Mouse (Mus musculus): ENCODE data around the gene Tsen15. TPM values are rescaled to one million over a fixed set of nuclear protein-coding genes. Genes with fewer than 3 reads are reported as not detected.
"Not testable (repeated sequence)": the region's sequence is repeated elsewhere in the genome, so short reads cannot be mapped to it uniquely, and the experiment has no call there.

The Tsen15 gene
- total RNA-seq, 2 experiments from 2014 or later: 35.3 to 39.3 TPM

DNA sequence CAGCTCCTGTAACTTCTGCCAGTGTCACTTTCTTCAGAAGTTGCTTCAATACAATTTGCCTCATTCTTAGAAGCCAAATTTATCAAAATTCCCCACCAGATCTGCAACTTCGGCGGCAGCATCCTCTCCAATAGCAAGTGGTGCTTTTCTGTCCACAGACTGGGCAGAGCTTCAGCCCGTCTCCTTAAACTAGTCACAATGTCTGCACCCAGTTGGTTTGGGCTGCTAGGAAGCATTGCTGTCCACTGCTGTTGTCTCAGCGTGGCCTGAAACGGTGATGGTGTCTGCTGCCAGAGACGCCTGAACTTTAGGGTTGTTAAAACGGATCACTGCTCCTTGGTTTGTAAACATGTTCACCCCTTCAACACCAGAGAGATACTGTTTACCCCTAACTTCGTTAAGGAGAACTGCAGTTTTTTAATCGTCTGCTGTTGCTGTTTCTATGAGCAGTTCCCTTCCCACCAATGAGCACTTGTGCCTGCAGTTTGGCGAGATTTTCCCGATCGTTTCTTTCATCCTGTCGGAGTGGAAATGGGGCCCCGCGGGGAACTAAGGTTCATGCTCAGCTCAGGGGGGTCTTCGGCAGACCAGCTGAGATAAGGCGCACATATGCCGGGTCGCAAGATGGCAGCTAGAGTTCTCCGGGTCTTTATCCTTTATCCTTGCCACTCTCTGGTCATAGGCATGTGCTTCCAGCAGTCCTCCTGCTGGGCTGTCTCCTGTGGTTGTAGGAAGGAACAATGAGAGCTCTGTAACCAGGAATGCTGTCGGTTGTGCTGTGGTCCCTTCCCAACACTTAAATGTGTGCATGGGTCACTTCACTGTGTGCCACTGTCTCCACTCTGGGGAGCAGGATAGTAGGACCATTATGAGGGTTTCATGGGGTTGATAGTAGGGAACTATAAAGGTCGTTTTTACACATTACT lies 20.8 kb upstream of the Tsen15 start:
- Histone ChIP-seq H3K4me3 (no peak overlapping the region; the same call in 1 of the 2 replicates), H3K27ac (no peak overlapping the region)
- DNase-seq (ENCODE audit: low spot score in 2 of 2): no peak
- TF ChIP-seq CTCF (conservative IDR thresholded peaks at IDR 0.05): no peak; the same call in none of the 2 replicates

DNA sequence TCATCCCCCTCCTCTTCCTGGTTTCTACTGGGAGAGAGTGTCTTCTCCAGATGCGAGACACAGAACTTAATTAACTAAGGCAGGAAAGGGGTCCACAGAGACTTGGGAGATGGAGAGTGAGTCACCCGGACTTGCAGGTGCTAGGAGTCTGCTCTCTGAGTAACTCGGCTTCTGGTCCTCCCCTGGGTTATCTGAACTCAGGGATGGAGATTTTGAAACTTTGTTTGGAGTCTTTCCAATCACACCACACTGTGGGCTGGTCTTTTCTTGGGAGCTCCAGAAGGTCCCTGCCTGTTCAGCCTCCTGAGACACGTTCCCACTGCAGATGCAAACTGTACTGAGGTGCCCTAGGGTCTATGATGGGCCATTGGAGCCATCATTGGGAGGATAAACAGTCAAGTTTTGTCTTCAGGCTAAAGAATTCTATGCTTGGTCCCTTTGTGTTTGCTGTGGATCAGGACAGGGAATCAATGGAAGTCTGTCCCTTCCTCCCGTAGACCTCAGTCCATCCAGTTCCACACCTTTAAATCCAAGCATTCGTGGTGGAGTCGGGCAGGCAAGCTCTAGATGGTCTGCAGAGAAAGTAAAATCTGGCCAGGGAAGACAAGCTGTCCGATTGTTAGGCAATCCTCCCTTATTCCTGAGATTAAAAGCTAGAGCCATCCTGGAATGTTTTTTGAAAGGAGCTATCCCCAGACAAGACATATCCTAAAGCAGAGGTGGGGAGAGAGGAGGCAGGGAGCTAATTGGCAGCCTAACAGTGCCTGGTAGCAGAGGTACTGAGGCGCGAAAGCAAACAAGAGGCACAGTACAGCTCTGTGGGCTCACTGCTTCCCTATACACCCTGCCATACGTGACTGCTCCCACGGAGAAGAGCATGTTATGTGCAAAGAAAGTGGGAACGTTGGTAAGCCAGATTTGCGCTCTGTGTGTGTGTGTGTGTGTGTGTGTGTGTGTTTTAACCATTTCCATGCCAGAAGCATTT lies 14.4 kb upstream of the Tsen15 start:
- Histone ChIP-seq H3K27ac (peak overlapping the region; percentile 73), H3K4me3 (peak overlapping the region; percentile 80)
- peak in 1 of 2 experiments; percentile 7 for DNase-seq (ENCODE audit: low spot score in 2 of 2)
- TF ChIP-seq CTCF (conservative IDR thresholded peaks at IDR 0.05): no peak

DNA sequence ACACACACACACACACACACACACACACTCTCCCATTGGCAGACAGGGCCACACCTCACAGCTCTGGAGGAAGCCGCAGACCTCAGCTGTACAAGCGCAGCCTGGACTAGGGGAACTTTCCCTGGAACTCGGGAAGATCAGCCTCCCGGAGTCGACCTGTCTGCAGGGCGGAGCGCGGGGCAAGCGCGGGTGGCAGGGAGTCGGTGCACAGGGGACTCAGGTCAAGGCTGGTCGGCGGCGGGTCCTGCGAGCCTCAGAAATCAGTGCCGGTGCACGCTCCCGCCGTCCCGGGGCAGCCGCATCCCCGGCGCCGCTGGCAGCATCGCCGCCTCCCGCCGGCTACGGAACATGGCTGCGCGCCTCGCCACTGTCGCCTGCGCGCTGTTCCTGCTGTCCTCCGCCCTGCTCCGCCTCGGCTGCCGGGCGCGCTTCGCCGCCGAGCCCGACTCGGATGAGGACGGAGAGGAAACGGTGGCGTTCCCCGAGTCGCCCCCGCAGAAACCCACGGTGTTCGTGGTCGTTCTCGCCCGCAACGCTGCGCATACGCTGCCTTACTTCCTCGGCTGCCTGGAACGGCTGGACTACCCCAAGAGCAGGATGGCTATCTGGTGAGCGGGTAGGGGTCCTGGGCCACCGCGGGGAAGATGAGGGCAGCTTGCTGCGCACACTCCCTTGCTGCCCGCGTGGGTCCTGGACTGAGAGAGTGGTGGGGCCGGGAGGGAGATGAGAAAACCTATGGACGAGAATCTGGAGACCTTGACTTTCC lies 13.5 kb upstream of the Tsen15 start, which contains the start of gene Colgalt2:
Gene Colgalt2 (plus strand): TSS at position 41 of the 766 bp plus-strand sequence.
- no peak for TF ChIP-seq CTCF (conservative IDR thresholded peaks at IDR 0.05)
- Histone ChIP-seq H3K4me3 (peak within 1 kb of the TSS; percentile 80), H3K27ac (peak within 1 kb of the TSS; percentile 73)
- DNase-seq (ENCODE audit: low spot score in 2 of 2): peak; percentile 39 to 52

DNA sequence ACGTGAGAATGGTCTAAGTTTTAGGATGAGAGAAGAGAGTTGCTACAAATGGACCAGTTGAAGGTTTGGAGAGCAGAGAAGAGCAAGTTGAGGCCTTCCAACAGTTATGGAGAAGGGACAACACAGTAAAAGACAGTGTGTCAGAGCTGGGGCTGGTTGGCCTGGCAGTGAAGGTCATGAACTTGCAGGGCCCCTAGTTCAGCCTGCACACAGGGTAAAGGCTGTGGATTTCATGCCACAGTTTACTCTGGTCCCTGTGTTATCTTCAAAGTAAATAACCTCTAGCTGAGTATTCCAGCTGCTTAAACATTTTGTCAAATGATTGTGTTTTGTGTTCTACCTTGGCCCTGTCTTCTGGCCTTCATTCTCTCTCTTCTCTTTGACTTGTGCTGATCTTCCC lies 12.2 kb upstream of the Tsen15 start:
- TF ChIP-seq CTCF (conservative IDR thresholded peaks at IDR 0.05): no peak

DNA sequence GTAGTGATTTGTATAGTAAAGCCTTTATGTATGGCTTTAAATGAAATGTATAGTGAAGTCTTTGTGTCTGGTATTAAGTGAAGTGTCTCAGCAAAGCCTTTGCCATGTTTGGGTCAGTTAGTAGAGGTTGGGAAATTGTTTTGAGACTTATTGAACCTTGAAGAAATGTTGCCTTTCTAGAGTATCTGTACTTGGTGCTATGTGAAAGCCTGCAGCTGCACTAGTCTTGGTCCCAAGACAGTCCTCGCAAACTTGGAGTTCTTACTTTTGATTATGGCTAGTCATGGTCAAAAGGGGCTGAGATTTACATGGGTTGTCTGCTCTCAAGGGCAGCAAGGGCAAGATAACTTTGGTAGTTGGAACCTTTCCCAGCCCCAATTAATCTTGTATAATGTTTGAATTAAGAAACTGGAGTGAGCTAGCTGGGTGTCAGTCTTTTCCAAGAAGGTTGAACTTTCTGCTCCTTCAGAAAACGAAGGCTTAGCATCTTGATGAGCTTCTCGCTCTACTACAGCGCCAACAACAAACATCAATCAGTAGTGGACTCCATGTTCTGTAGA lies 8.5 kb upstream of the Tsen15 start:
- no peak for TF ChIP-seq CTCF (conservative IDR thresholded peaks at IDR 0.05)
- Histone ChIP-seq H3K4me3 (no peak overlapping the region), H3K27ac (no peak overlapping the region)
- DNase-seq (ENCODE audit: low spot score in 2 of 2): no peak

More for the DNA sequence above, 12.2 kb upstream of the Tsen15 start:
- DNase-seq (ENCODE audit: low spot score in 2 of 2): no peak
- no peak overlapping the region for H3K27ac ChIP-seq
- no peak overlapping the region for H3K4me3 ChIP-seq

DNA sequence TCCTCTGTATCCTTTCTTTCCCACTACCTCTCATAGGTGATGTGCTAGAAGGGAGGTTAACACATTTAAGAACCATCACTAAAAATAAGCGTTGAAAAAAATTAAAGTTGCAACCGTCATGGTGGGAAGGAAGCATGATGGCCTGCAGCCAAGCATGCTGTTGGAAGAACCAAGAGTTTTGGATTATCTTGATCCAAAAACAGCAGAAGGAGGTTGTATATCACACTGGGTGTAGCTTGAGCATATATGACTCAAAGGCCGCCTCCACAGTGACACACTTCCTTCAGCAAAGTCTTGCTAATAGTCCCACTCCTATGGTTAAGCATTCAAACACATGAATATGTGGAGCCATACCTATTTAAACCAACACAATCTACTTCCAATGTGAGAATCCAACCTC lies 7.6 kb upstream of the Tsen15 start:
- Histone ChIP-seq H3K4me3 (no peak overlapping the region), H3K27ac (no peak overlapping the region)
- DNase-seq (ENCODE audit: low spot score in 2 of 2): no peak
- TF ChIP-seq CTCF (conservative IDR thresholded peaks at IDR 0.05): no peak

DNA sequence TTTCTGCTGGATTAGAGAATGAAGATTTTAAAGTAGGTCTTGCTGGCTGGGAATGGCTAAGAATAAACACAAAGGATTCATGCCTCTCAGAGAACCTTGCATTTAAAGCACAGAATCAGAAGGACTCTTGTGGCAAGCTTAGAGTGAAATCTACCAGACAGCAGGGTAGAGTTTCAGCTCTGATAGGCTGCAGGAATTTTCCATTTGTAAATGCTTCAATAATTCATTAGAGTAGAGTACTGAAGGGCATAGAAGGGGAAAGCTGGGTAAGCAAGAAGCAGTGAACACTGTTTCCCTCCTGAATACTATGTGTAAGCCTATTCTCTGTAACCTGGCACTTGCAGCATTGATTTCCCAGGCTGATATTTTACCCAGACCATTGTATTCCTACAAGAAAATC lies 2.8 kb upstream of the Tsen15 start:
- no peak for DNase-seq (ENCODE audit: low spot score in 2 of 2)
- TF ChIP-seq CTCF (conservative IDR thresholded peaks at IDR 0.05): no peak
- Histone ChIP-seq H3K27ac (no peak overlapping the region), H3K4me3 (no peak overlapping the region)

DNA sequence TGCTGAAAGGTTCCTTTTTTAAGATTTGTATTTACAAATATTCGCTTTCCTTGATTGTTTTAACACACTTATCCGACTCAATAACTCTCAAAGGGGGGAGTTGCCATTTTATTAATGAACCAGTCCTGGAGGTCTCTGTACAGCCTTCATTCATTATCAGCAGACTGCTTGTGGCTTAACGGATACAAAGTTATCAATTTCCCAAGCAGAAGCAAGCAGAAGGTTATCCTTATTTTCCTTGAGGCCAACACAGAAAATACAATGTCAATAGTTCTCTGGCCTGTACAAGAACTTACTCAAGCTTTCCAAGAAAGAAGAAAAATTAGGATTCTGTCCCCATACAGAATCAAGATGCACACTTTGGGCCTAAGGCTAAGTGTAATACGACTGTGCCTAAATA lies 795 bp downstream of the Tsen15 start:
- H3K27ac ChIP-seq: peak overlapping the region; percentile 90
- peak overlapping the region; percentile 75 for H3K4me3 ChIP-seq
- not testable (repeated sequence) for DNase-seq (ENCODE audit: low spot score in 2 of 2)

DNA sequence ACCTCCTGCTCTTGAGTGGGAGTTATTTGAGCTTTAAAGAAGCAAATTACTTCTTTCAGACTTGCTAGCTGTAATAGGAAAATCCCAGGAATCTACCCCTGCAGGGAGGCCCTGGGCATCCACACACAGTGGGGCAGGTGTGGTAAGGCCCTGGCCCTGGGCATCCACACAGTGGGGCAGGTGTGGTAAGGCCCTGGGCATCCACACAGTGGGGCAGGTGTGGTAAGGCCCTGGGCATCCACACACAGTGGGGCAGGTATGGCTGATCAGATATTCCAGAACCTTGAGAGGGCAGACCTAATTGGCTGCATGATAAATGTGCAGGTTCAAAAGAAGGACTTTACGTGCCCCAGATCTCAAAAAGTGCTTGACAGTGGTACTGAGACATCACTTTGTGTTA lies 1.9 kb downstream of the Tsen15 start:
- DNase-seq (ENCODE audit: low spot score in 2 of 2): no peak
- TF ChIP-seq CTCF (conservative IDR thresholded peaks at IDR 0.05): no peak
- no peak overlapping the region for H3K4me3 ChIP-seq
- H3K27ac ChIP-seq: no peak overlapping the region

DNA sequence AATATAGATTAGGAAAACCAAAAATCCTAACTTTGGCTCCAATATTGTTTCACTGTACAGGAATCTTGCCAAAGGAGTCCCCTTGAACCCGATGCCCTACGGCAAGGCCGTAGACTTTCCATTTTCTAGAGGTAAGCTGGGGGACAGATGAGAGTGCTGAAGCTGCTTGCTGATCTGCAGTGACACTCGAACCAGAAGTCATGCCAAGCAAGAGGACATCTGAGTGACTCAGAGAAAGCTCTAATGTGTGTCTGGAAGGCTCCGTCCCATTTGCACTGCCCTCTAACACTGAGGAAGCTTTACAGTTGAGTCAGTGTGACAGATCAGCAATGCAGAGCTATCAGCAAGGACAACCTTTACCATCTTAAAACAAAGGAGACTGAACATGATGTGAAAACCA lies 8.2 kb downstream of the Tsen15 start:
- Histone ChIP-seq H3K27ac (no peak overlapping the region), H3K4me3 (no peak overlapping the region)
- TF ChIP-seq CTCF (conservative IDR thresholded peaks at IDR 0.05): no peak
- no peak for DNase-seq (ENCODE audit: low spot score in 2 of 2)

DNA sequence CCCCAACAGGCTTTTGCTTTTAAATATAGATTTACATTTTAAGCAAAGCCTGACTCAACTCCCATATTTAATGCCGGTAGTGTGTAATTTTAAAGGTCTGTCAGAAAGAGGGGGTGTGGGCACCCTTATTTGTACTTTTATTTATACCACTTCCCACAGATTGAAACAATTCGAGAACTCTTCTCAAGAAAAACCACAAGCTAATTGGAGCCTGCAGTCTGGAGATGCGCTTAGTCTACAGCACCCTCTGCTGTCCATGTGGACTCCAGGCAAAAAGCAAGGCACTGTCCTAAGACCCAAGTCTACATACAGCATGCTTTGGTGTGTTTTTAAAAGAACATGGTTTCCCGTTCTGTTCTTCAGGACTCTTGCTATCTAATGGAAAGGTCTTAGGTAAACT lies 17.3 kb downstream of the Tsen15 start:
- DNase-seq (ENCODE audit: low spot score in 2 of 2): peak; percentile 62 to 70

More for the DNA sequence above, 17.3 kb downstream of the Tsen15 start:
- H3K4me3 ChIP-seq: no peak overlapping the region
- H3K27ac ChIP-seq: no peak overlapping the region
- peak; percentile 91 for TF ChIP-seq CTCF (conservative IDR thresholded peaks at IDR 0.05)

Data from layer of hippocampus, adult 2 months (tissue).